Mouse (Mus musculus): ENCODE results near the gene Kif6.

DNA sequence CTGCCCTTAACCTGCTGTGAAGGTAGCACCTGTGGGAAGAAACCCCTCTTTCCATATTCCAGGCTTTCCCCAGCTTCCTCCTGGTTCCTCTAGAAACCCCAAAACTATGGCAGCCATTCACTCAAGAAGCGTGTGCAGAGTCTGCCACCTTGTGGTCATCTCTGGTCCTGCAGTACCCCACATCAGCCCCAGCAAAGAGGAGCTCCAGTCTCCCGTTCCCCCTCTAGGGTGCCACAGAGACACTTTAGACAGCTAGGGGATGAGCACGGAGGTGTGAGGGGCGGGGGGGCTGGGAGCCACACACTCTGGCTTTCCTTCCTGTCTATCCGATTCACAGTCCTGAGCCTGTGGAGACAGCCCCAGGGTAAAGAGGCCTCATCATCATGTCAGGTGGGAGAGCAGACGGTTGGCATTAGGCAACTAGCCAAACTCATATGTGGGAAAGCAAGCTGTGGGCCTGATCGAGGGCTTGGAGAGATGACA is 284.0 kb downstream of the Kif6 start:
- no peak for TF ChIP-seq CTCF (IDR thresholded peaks at IDR 0.05; ENCODE audit: low read depth, low read length)
- TF ChIP-seq GATA1 (IDR thresholded peaks at IDR 0.05; ENCODE audit: borderline replicate concordance, low read length), result no peak
